Mouse (Mus musculus): ENCODE results near the gene Ell3.
A peak's percentile ranks its signal among the peaks of the same experiment; 100 is the strongest.

Gene Ell3

DNA sequence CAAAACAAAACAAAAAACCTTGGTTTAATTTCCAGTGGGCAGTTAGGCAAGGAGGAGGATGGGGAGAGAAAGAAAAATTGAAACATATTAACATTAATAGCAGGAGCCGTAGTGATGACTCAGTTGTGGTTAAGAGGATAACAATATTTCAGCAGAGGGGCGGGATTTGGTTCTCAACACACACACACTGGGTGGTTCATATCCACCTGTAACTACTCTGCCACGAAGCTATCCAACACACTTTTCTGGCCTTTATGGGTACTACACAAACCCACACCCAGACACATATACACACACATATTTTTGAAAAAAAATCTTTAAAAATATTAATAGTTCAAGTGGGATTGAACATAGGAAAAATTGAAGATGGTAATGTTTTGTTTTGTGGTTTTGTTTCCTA, 2.9 kb upstream of the Ell3 start:
- no peak for DNase-seq

GRCm38 (mm10) chr2:121446506-121446905, 2.4 kb upstream of the Ell3 start:
- DNase-seq: no peak

DNA sequence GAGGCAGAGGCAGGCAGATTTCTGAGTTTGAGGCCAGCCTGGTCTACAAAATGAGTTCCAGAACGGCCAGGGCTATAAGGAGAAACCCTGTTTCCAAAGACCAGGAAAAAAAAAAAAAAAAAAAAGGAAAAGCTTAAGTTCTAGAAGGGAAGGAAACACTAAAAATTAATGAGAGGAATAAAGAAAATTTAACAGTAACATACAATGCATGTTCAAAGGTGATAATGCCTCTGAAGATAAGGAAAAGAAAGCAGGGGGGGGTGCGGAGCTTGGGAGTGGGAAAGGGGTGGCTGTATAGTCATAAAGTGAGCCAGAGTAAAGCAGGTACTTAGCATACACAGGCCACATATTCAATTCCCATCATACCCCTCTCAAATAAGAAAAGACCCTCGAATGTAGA, 1.0 kb upstream of the Ell3 start:
- no peak for DNase-seq

DNA sequence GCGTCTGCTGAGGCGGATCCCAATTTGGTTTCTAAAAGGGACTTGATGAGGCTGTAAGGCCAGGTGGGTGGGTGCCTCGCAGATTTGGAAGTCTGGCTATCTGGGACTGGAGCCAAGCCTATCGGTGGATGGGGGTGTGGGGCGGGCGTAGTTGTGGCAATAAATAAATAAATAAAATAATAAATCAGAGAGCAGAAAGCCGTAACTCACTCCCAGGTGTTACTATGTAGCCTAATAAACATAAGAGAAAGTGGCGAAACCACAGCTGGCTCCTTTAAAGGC, 1.1 kb downstream of the Ell3 start:
- DNase-seq: no peak

- peak; percentile 73 for DNase-seq
Measured at GRCm38 (mm10) chr2:121442259-121443067, 1.6 kb downstream of the Ell3 start.

DNA sequence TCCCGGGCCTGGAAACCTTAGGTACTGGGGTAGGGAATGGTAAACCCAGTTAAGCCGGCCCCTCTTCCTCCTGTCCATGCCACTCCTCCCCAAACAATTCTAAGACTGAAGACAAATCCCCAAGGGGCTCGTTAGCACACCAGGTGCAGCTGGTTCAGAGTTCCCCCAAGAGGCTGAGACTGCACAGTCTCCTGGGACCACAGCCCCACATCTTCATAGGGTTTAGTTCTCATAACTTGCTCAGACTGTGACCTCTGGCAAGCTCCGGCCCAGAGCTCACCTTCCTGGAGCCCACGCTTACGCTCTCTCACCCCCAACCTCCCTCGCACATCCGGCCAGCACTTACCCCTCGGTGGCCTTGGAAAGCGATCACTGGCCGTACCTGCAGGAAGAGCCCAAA, 2.3 kb downstream of the Ell3 start:
- no peak for DNase-seq

GRCm38 (mm10) chr2:121440834-121441605, 3.1 kb downstream of the Ell3 start:
- DNase-seq: no peak

GRCm38 (mm10) chr2:121439746-121440145, 4.3 kb downstream of the Ell3 start:
- no peak for DNase-seq

DNA sequence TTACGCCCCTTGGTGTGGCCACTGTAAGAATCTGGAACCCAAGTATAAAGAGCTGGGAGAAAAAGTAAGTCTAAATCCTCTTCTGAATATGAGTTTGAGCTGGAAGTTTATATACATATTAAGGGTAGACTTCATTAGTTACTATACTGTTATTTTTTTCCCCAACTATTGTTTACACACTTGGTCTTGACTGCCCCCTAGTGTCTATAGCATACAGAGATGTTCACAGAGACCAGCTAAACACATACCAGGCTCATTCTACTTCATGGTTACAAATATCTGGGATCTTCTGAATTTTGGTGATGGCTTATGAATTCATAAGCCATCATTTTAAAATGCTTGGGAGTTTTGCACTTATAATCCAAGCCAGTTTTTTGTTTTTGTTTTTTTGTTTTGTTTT, 9.2 kb downstream of the Ell3 start:
- DNase-seq: no peak

GRCm38 (mm10) chr2:121425890-121426289, 18.2 kb downstream of the Ell3 start:
- DNase-seq: no peak

DNA sequence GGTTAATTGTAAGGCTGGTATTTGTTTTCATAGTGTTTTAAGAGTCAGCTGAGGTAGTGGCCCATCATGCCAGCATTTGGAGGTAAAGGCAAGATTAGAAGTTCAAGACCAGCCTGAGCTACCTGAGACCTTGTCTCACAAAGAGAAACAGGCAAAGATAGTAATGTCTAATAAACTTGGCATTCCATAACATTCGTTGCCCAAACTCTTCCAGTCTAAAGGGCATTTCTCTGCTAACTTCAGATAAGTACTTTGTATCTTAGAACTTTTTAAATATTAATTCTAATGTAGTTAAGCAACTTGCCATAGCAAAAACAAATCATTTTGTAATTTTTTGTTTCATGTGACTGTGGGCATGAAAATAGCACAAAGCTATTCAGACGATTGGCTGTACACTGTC, 20.9 kb downstream of the Ell3 start:
- DNase-seq: no peak

GRCm38 (mm10) chr2:121418476-121418875, 25.6 kb downstream of the Ell3 start:
- no peak for DNase-seq

DNA sequence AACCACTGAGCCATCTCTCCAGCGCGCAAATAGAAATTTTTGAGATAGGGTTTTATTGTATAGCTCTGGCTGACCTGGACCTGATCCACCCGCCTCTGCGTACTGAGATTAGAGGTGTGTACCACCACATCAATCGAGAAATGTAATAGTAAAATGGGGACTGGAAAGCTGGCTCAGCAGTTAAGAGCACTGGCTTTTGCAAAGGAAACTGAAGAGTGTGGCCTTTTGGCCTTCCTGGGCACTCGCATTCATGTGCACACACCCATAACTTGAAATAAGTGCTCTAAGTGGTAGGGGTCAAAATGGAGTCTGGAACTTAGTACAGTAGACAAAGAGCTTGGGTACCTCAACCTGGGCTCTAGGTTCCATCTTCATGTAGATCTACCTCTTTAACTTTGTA, 27.7 kb downstream of the Ell3 start:
- no peak for DNase-seq

GRCm38 (mm10) chr2:121415591-121415990, 28.5 kb downstream of the Ell3 start:
- DNase-seq: no peak

GRCm38 (mm10) chr2:121415103-121415502, 29.0 kb downstream of the Ell3 start:
- no peak for DNase-seq

- no peak for DNase-seq
Measured at GRCm38 (mm10) chr2:121414139-121414685, 29.9 kb downstream of the Ell3 start.

- peak; percentile 96 for DNase-seq
Measured at GRCm38 (mm10) chr2:121413387-121414042, 30.6 kb downstream of the Ell3 start, which contains the start of the genes Pdia3 and Catsper2. Pdia3 (plus strand) TSS chr2:121413775. Catsper2 (minus strand) TSS chr2:121413792.

- no peak for DNase-seq
Measured at GRCm38 (mm10) chr2:121412843-121413386, 31.2 kb downstream of the Ell3 start.

DNA sequence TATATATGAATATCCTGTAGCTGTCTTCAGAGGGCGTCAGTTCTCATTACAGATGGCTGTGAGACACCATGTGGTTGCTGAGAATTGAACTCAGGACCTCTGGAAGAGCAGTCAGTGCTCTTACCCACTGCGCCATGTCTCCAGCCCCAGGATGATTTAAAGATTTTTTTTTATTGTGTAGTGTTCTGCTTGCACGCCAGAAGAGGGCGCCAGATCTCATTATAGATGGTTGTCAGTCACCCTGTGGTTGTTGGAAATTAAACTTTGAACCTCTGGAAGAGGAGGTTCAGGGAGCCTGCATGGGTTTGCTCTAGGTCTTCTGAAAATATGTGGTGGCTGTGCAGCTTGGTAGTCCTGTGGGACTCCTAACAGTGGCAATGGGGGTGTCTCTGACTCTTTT, 35.9 kb downstream of the Ell3 start:
- DNase-seq: peak; percentile 86

DNA sequence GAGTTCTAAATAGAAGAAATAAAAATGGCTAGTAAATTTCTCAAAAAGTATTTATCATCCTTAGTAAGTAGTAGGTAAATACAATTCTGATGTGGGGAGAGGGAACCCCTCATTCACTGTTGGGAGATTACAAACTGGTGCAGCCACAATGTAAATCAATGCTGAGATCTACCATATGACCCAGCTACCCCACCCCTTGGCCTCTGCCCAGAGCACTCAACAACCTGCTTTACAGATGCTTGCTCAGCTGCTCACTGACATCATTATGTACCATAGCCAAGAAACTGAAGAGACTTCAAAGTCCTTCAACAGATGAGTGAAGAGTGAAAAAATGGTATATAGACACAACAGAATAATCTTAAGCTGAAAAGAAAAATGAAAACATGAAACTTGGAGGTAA, 40.8 kb downstream of the Ell3 start:
- no peak for DNase-seq

DNA sequence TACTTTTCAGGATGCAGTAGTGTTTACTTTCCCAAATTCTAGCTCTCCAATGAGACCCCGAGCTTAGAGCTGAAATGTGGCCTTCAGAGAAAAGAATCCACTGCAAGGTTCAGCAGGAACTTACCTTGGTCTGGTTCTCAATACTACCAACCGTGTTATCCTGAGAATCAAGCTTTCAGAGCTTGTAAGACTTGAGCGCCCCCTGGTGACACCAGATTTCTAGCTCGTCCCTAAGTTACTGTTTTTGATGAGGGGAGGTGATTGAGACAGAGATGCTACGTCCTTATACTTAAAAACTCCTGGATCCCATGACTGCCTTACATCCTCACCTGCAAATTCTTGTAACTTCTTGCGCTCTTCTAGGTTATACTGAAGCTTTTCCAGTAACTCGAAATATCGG, 47.5 kb downstream of the Ell3 start:
- DNase-seq: peak; percentile 93

Measured in thymus, postnatal 4 days (tissue).